Comparison of ENCODE assay signal across 10 mouse cellular contexts in the genomic region with DNA sequence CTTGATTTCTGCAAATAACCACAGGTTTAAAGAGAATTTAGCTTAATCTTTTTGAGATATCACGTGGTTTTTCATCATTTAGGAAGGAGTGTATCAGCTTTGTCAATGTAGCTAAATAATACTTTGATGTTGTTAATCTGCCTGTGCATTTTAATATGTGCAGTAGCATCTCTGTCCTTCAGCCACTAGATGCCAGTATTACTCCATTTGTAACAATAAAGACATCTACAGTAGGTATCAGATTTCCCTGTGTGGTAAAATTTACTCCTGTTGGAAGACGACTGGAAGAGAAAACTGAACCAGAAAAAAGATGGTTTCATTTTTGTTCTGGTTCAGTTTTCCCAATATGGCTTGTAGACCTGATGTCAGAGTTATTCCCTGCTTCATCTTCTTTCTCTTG. TPM values are rescaled to one million over a fixed set of nuclear protein-coding genes. Genes with fewer than 3 reads are reported as not detected.
DNase-seq lines count a peak whose midpoint lies in the region; TF ChIP-seq lines count a peak whose summit lies in the region.
"Had no signal": no experiment of that assay in that cellular context is flagged by ENCODE, and none has a peak within 500 bp of the region (broad histone marks: within the 10 kb centered on the region; RNA-seq: fewer than 3 reads in every experiment).

No protein-coding gene starts in this region.

- no peak for TF ChIP-seq POLR2A in heart, adult 2 months (IDR thresholded peaks at IDR 0.05; ENCODE audit: insufficient read depth, low read depth, low read length)

- H3K4me3 ChIP-seq in heart, adult 2 months: no peak overlapping the region
- H3K4me3 ChIP-seq: embryonic facial prominence, embryonic 15.5 days; lung, embryonic 15.5 days had no signal

- no peak for DNase-seq in heart, adult 2 months
- no peak for DNase-seq in heart, adult 9 months (ENCODE audit: low spot score in 2 of 2)
- DNase-seq in 416B (ENCODE audit: low read depth): peak; percentile 68
- DNase-seq in brain, adult 2 months (ENCODE audit: low read depth, low spot score): peak; percentile 74
- DNase-seq in mesoderm, embryonic 11.5 days (ENCODE audit: low read depth, low spot score): peak; percentile 65
- no peak for DNase-seq in thymus, postnatal 36 days
- DNase-seq in urinary bladder, adult 2 months (ENCODE audit: low spot score): no peak
- DNase-seq in right cerebral cortex, postnatal 36 days (ENCODE audit: low spot score in 2 of 2): no peak

- peaks cover 2% of the 10 kb centered on the region; the same call in 1 of the 2 replicates for H3K79me2 ChIP-seq in heart, adult 2 months (replicated peaks; ENCODE audit: control insufficient read depth, insufficient read depth, low read length)

- no peaks in the 10 kb centered on the region for H3K27me3 ChIP-seq in heart, adult 2 months (ENCODE audit: control insufficient read depth, insufficient read depth, low read length)
- H3K27me3 ChIP-seq: embryonic facial prominence, embryonic 15.5 days; lung, embryonic 15.5 days had no signal

- 38% methylated on average over 2 of the region's 2 CpGs for WGBS in heart, adult 2 months

- intact Hi-C loops in heart, adult 2 months (cut with DNase I): loop anchor here (2.0 kb wide), 2 partner anchors 331 to 1193 kb away; no protein-coding TSS in a partner anchor

- TF ChIP-seq CTCF in heart, adult 2 months (IDR thresholded peaks at IDR 0.05): peak; percentile 83

- no peak for TF ChIP-seq EP300 in heart, adult 2 months (IDR thresholded peaks at IDR 0.05; ENCODE audit: insufficient read depth, low read depth, low read length)

- H3K4me1 ChIP-seq in heart, adult 2 months (ENCODE audit: control insufficient read depth, insufficient read depth, low read length): no peaks in the 10 kb centered on the region
- H3K4me1 ChIP-seq: embryonic facial prominence, embryonic 15.5 days; lung, embryonic 15.5 days had no signal

- H3K9ac ChIP-seq in heart, adult 2 months (ENCODE audit: low read depth, low read length): no peak overlapping the region
- H3K9ac ChIP-seq: embryonic facial prominence, embryonic 15.5 days; lung, embryonic 15.5 days had no signal

- peaks cover 14% of the 10 kb centered on the region for H3K36me3 ChIP-seq in heart, adult 2 months (ENCODE audit: control insufficient read depth, insufficient read depth, low read length)

- no peak overlapping the region for H3K27ac ChIP-seq in heart, adult 2 months
- H3K27ac ChIP-seq: embryonic facial prominence, embryonic 15.5 days; lung, embryonic 15.5 days had no signal

RNA-seq across cellular contexts. Expression of a gene that starts 11.4 kb away (rescaled TPM):
- 10 to 100 TPM; 22.5 to 25.4 TPM for total RNA-seq in heart, adult 2 months (2021)
- 8.3 and 13.9 TPM in 2 replicates for polyA plus RNA-seq in heart, adult 2 months (2012; rRNA removed)
- polyA plus RNA-seq in urinary bladder, adult 2 months (2012; rRNA removed): 24.4 and 28.1 TPM in 2 replicates

Comparison
In these comparisons a context has a peak if more than half of its experiments do, and no peak if none do; other contexts are left out.
1. DNase-seq: peak in 416B (single experiment), brain, adult 2 months (single experiment) and mesoderm, embryonic 11.5 days (single experiment); none in heart, adult 2 months (0 of 2), heart, adult 9 months (0 of 2), thymus, postnatal 36 days (0 of 2), urinary bladder, adult 2 months (single experiment) and right cerebral cortex, postnatal 36 days (0 of 2).